Mouse (Mus musculus): ENCODE data around the gene Vmn2r13.
"Not testable (repeated sequence)": the region's sequence is repeated elsewhere in the genome, so short reads cannot be mapped to it uniquely, and the experiment has no call there.

The Vmn2r13 gene

DNA sequence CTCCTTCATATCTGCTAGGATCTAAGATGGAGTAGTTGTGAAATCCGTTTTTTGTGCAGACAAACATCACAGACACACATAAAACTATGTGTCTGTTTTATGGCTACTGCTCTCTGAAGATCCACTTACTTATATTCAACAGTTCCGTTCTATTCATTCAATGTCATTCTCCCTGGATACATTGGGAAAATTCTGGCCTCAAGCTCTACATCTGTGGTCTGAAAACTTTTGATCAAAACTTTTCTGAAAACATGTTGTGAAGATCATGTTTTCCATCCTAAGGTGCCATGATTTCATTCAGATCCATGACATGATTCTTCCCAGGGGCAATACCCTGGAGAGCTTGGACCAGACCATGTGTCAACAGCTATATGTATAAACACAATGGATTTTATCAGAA is at the start of gene Vmn2r13:
Gene Vmn2r13, minus strand, starts transcription at position 101 of the 400 bp plus-strand sequence.
- not testable (repeated sequence) for DNase-seq

- DNase-seq: no peak
Observed at GRCm38 (mm10) chr5:109224608-109225007, 32.6 kb upstream of the Vmn2r13 start, which contains the start of gene Vmn2r14. Gene Vmn2r14 (minus strand): TSS chr5:109224708.

- DNase-seq: not testable (repeated sequence)
Observed at GRCm38 (mm10) chr5:109166851-109167250, 25.1 kb downstream of the Vmn2r13 start.

- DNase-seq: no peak
Observed at GRCm38 (mm10) chr5:109160121-109160520, 31.9 kb downstream of the Vmn2r13 start.

- DNase-seq: not testable (repeated sequence)
Observed at GRCm38 (mm10) chr5:109159576-109159975, 32.4 kb downstream of the Vmn2r13 start.

- not testable (repeated sequence) for DNase-seq
Observed at GRCm38 (mm10) chr5:109158488-109159485, 33.2 kb downstream of the Vmn2r13 start.

- DNase-seq: no peak
Observed at GRCm38 (mm10) chr5:109139546-109139945, 52.5 kb downstream of the Vmn2r13 start.

DNA sequence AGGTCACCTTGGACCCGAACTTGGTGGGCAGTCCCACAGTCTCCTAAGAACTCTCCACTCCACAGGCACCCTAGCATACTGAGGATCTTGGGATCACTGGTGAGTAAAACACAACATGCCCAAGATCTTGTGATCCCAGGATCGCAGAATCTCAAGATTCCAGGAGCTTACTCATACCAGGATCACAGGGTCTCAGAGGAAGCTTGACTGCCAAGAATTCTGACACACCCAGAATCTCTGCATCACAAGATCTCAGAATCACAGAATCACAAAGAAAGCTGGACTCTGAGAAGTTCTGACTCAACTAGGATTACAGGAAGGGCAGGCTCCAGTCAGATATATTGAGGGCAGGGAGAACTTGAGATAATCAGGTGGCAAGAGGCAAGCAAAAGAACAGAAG is 55.3 kb downstream of the Vmn2r13 start:
- no peak for DNase-seq
